Mouse (Mus musculus) splenic B cell, adult 2 months (primary cell): Measurements from ENCODE around the gene Rab11fip3.
"Not testable (repeated sequence)": the region's sequence is repeated elsewhere in the genome, so short reads cannot be mapped to it uniquely, and the experiment has no call there.

ENCODE experiments used
- DNase-seq: peaks from one replicate; pipeline ENCODE4 v3.0.0-alpha.2; 2011; ENCODE audit warnings: low read depth, low spot score
- H3K27me3 ChIP-seq: 2 replicates; pipeline ENCODE4 v1.6.1; 2012; ENCODE audit warnings: mild to moderate bottlenecking, low read length, moderate library complexity, mixed read lengths; ENCODE audit not compliant: control insufficient read depth, poor library complexity, insufficient read depth, severe bottlenecking
- H3K36me3 ChIP-seq: 2 replicates; pipeline ENCODE4 v1.6.1; 2012; ENCODE audit warnings: mild to moderate bottlenecking, low read length, moderate library complexity, mixed read lengths; ENCODE audit not compliant: control insufficient read depth, poor library complexity, insufficient read depth, severe bottlenecking

Gene Rab11fip3

DNA sequence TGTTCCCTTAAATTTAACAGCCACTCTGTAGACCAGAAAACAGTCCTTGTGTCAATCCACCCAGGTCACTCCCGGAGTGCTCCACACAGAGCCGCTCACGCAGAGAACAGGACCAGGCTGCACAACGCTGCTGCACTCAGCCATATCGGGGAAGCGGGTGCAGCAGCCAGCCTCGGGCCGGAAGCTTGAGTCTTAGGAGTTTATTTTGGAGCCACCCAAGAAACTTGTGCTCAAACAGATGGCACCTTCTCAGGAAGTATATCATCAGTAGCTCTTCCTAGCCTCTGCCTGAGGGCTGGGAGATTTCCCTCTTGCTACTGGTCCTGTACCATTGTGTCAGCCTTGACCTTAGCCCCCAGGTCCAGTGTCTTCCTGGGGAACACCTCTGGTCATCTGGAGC, 12.1 kb downstream of the Rab11fip3 start:
- no peak for DNase-seq
- Histone ChIP-seq H3K27me3 (no peaks in the 10 kb centered on the region), H3K36me3 (no peaks in the 10 kb centered on the region)

DNA sequence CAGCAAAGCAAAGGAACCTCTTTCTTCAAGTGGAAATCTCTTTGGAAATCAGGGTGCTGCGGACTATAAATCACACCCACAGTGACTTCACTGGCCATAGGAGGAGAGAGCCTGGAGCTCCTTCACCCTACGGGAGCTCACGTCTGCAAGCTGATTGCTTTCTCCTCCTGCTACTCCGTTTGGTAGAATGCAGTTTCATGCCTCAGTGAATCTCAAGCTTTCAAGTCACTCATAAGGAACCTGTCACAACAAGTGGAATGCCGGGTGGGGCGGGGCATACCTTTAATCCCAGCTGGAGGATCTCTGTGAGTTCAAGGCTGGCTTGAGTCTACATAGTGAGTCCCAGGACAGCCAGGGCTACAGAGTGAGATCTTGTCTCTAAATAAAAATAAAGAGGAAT, 14.2 kb downstream of the Rab11fip3 start:
- no peaks in the 10 kb centered on the region for H3K27me3 ChIP-seq
- no peaks in the 10 kb centered on the region for H3K36me3 ChIP-seq
- no peak for DNase-seq

DNA sequence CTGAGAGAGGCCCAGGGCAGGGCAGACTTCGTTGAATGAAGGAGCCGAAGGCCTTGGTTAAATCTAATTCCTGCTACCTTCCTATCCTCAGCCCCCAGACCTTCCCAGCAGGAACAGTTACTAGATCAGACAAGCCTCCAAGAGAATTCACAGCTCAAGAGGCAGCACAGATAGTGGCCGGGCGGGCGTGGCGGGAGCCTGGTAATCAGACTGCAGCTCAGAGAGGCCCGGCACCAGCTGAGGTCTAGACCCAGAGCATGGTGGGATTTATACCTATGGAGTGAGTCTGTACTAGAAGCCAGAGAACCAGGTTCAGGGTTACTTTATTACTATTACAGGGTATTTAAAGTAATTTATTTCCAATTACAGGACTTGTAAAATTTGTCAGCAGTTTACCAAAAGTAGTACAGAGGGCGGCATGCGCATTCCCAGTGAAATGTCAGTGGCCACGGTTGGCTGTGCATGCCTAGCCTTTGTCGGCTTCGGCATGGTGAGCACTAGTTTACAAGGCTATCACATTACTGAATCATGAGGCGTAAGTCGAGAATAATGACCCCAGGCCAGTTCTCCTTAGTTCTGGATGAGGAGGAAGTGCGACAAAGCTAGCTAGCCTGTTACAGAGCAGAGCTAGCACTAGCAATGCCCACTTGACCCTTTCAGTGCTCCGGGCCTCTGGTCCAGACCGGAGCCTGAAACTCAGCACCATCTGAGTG, 15.1 kb downstream of the Rab11fip3 start:
- Histone ChIP-seq H3K36me3 (no peaks in the 10 kb centered on the region), H3K27me3 (no peaks in the 10 kb centered on the region)
- no peak for DNase-seq

DNA sequence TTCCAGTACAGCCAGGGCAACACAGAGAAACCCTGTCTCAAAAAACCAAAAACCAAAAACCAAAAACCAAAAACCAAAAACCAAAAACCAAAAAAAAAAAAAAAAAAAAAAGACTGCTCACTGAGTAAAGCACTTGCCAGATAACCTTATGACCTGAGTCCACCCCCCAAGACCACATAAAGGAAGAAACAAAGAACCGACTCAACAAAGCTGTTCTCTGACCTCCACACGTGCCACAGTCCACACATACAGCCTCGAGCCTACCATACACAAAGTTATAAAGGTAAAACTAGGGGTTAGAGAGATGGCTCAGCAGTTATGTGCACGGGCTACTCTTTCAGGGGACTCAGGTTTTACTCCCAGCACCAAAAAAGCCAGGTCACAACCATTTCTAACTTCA, 16.6 kb downstream of the Rab11fip3 start:
- DNase-seq: no peak
- Histone ChIP-seq H3K36me3 (no peaks in the 10 kb centered on the region), H3K27me3 (no peaks in the 10 kb centered on the region)

DNA sequence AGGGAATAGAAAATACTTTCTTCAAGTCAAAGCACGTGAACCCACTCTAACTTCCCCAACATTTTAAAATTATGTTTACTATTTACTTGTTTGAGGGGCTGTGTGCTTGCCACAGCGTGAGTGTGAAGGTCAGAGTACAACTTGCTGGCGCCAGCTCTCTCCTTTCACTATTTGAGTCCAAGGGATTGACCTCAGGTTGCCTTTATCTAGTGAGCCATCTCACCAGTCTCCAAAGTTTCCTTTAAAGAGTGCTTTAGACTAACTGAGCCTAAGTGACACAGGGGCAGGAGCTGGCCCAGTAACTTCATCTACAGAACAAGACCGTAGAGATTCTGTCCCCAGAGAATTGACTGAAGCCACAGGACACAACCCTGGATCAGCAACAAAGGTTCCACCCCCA, 17.3 kb downstream of the Rab11fip3 start:
- no peaks in the 10 kb centered on the region for H3K27me3 ChIP-seq
- no peak for DNase-seq
- no peaks in the 10 kb centered on the region for H3K36me3 ChIP-seq

DNA sequence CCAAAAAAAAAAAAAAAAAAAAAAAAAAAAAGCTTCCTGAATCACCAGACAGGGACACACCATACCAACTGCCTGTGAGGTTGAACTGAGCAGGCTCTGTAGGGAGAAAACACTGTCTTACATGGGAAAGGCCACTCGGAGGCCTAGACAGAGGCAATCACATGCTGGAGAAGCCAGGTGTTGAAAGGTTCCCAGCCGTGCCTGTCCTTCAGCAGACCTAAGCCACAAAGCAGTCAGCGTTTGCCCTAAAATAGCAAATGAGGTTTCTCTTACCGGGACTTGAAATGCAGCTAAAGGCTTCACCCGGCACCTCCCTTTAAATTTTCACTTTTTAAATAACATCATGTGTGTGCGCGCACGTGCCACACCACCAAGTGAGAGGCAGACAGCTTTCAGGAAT, 21.2 kb downstream of the Rab11fip3 start:
- H3K36me3 ChIP-seq: no peaks in the 10 kb centered on the region
- H3K27me3 ChIP-seq: no peaks in the 10 kb centered on the region
- DNase-seq: no peak

DNA sequence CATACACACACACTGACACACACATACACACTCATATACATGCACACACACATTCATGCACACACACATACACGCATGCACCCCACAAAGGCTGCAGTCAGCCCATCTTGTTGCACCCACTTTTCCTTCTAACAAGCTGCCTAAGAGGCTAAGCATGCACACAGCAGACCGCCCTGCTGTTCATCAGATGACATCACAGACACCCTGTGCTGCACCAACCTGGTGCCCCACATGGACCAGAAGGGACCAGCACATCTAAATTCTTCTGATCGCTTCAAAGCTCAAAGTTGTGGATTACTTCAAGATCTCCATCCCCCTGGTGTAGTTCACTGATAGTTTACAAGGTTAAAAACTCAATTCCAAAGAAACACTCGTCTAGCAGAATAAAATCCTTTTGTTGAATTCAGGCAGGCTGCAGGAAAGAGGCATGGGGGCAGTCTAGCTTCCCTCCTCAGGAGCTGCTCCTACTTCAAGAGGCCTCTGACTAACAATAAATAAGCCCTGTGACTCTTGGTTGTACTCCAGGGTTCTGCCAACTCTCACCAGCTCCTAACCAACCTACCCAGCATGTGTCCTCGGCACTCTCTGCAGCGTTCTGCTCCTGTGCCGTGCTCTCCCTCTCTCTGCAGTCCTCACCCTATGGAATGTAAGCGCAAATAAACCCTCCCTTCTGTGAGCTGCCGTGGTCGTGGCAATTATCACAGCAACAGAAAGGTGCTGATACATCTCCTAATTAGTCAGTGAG, 22.9 kb downstream of the Rab11fip3 start:
- no peak for DNase-seq
- no peaks in the 10 kb centered on the region for H3K27me3 ChIP-seq
- H3K36me3 ChIP-seq: no peaks in the 10 kb centered on the region

DNA sequence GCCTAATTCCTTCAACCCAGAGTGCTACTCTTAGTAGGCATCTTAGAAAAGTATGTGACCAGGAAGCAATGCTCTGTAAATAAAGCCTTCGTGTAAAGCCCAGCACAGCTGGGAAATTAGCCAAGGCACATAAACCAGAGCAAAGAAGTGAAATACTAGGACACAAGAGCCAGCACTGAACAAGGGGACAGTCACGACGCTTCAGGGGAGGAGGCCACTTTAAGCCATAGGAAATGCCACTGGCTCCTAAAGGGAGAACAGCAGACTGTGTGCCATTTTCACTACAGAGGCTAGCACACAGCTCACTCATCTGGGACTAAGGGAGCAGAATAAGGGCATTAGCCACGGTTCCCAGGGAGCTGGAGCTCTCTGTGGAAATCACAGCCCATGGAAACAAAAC, 24.1 kb downstream of the Rab11fip3 start:
- DNase-seq: no peak
- Histone ChIP-seq H3K36me3 (no peaks in the 10 kb centered on the region), H3K27me3 (no peaks in the 10 kb centered on the region)

DNA sequence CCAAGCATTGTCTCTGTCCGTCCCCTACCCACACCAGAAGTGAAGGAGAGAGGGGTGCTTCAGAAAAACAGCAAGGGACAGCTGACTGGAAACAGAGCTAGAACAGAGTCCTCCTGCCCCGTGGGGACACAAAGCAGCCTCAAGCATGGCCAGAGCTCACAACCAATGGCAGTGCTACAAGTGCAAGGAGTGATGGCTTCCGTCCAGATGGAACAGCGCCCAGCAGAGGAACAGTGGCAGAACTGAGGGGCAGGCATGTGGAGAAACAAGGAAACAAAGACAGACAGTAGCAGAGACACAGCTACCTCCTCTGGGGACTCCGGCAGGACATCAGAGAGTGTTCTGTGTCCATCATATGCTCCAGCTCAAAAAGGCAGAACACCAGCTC, 26.1 kb downstream of the Rab11fip3 start:
- no peak for DNase-seq
- H3K27me3 ChIP-seq: no peaks in the 10 kb centered on the region
- H3K36me3 ChIP-seq: no peaks in the 10 kb centered on the region

DNA sequence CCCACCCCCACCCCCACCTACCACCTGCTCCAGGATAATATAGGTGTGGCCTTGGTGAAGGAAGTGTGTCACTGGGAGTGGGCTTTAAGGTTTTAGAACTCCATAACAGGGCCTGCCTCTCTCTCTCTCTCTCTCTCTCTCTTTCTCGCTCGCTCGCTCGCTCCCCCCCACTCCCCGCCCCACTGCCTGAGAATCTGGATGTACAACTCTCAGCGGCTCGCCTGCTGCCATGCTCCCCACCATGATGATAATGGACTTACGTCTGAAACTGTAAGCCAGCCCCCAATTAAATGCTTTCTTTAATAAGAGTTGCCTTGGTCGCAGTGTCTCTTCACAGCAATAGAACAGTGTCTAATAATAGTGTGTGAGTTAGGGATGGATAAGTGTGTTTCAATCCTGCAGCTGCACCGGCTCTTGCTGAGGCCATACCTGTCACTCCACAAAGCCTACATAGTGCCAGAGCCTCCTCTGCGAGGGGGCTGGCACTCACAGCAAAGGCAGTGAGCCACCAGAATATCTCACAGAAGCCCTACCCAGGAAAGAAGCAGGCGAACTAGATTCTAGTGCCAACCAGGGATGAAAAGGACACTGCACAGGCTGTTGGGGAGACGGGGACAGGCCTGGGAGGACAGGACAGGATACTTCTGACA, 26.6 kb downstream of the Rab11fip3 start:
- DNase-seq: no peak
- no peaks in the 10 kb centered on the region for H3K27me3 ChIP-seq

DNA sequence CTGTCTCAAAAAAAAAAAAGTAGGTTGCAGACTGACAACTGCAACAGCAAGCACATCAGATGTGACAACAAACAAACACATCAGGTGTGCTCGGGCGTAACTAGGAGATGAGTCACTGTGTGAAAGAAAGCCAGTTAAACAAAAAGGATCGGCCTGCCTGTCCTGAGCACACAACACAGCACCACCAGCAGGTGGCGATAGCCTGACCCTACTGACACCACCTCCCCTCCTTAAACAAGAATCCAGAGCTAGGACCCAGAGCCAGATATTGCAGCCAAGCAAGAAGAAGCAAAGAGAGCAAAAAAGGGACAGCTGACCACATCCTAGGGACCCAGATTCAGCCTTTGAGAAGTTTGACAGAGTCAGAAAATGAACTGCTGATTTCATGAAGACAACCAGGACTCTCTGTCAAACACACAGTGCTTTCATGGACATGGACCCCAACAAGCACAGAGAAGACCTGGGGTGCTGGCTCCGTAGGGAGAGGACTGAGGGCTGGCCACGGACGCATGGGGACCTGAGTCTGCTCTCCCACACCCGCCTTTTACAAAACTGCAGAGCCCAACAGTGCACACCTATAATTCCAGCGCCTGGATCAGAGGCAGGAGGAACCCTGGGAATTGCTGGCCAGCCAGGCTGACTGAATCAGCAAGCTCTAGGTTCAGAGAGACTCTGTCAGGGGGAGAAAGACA, 28.1 kb downstream of the Rab11fip3 start:
- Histone ChIP-seq H3K27me3 (no peaks in the 10 kb centered on the region), H3K36me3 (no peaks in the 10 kb centered on the region)
- DNase-seq: peak; percentile 74

More for the DNA sequence above, 26.6 kb downstream of the Rab11fip3 start:
- H3K36me3 ChIP-seq: no peaks in the 10 kb centered on the region

DNA sequence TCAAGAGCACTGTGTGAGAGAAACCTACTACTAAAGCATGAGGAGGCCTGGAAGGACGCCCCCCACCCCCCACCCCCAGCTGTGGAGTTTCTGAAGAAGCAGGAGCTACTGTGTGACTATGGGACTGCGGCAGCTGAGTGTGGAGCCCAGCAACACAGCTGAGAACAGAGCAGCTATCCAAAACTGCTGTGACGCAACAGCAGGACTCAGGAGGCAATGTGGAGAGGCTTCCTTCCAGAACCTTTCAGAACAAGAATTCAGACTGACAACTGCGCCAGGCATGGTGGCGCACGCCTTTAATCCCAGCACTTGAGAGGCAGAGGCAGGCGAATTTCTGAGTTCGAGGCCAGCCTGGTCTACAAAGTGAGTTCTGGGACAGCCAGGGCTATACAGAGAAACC, 28.6 kb downstream of the Rab11fip3 start:
- not testable (repeated sequence) for H3K36me3 ChIP-seq, DNase-seq, H3K27me3 ChIP-seq

DNA sequence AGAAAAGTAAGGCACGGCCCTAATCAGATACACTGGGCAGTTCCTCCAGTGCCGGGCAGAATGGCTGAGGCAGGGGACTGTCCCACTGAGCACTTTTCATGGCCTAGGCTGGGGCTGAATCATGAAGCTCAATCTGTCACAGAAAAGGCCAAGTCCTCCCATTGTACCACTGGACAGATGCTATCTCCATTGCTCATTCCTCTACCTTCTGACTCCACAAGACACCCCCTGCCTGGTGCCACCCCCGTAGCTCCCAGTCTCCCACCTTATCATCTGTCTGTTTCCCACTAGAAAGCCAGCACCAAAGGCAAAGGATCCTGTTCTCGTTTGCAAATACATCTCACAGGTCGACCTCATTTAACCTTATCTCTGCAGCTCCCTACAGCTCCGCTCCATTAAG, 37.3 kb downstream of the Rab11fip3 start:
- Histone ChIP-seq H3K27me3 (no peaks in the 10 kb centered on the region), H3K36me3 (no peaks in the 10 kb centered on the region)
- DNase-seq: no peak

DNA sequence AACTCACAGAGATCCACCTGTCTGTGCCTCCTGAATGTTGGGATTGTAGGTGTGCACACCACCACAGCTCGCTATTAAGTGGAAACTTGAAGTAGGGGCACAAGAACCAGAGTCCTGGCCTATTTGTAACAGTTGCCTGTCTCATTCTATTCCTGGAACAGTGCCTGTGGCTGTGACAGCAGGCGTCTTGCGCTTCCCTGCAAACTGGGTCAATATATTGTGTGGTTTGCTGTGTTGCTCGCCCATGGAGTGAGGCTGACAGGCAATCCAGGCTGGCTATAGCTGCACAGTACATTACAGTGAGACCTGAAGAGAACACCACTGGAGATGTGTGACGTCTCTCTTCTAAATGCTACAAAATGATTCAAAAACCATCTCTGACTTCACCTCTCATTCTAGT, 37.8 kb downstream of the Rab11fip3 start:
- DNase-seq: no peak
- Histone ChIP-seq H3K36me3 (no peaks in the 10 kb centered on the region), H3K27me3 (no peaks in the 10 kb centered on the region)

DNA sequence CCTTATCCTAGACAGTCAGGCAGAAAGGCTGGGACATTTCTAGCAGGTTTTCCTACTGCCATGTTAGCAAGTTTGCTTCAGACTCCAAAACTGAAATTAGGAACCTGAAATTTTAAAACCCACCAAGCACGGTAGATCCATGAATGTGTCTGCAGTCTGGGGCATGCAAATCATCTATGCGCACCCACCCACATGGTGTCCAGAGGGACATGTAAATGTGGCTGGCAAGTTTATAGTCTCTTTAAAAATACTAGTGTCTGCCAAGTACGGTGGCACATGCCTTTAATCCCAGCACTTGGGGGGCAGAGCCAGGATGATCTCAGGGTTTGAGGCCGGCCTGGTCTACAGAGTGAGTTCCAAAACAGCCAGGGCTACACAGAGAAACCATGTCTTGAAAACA, 41.1 kb downstream of the Rab11fip3 start:
- Histone ChIP-seq H3K27me3 (no peaks in the 10 kb centered on the region), H3K36me3 (no peaks in the 10 kb centered on the region)
- DNase-seq: no peak
